Mouse (Mus musculus): Measurements from ENCODE around the gene 1700086D15Rik.

Gene 1700086D15Rik

GRCm38 (mm10) chr11:65159791-65160190 is at the start of gene 1700086D15Rik:
1700086D15Rik (minus strand) TSS chr11:65159891.
- no peak for DNase-seq (ENCODE audit: low spot score in 2 of 2)

GRCm38 (mm10) chr11:65209441-65209840 is 49.8 kb upstream of the 1700086D15Rik start:
- no peak for DNase-seq (ENCODE audit: low spot score in 2 of 2)

GRCm38 (mm10) chr11:65205306-65205705 is 45.6 kb upstream of the 1700086D15Rik start:
- no peak for DNase-seq (ENCODE audit: low spot score in 2 of 2)

DNA sequence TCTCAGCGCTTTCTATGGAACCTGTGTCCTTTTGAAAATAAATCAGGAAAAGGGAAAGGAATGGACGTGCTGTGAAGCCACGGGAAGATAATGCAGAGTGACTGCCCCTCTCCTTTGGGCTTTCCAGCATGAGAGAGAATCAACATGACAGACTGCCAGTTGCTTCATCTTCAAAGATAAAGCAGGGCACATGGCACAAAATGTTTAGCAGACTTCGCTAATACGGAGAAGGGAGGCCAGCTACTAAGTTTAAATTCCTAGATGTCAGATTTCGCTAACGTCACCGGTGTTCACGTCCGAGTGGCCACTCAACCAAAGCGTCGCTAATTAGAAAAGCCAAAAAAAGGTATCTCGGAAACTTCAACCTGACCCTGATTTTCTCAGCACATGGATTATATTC is 45.0 kb upstream of the 1700086D15Rik start:
- no peak for DNase-seq (ENCODE audit: low spot score in 2 of 2)

- DNase-seq (ENCODE audit: low spot score in 2 of 2) = no peak
Measured at GRCm38 (mm10) chr11:65203020-65203419, 43.3 kb upstream of the 1700086D15Rik start.

DNA sequence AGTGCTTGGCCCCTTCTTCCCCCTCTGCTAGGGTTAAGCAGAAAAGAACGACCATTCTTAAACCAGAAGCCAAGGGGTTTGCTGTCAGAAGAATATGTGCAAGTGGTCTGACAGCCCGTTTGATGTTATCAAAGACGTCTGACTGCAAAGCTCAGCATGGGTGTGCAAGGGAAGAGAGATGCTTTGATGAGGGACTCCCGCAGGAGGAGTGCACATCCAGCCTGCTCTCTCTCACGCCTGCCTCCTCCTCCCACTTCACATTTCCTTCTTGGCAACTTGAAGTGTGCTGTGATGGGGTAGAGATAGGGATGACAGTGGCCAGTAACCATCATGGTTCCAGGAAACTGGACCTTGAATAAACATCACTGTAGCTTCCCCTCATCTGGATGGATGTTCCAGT is 42.5 kb upstream of the 1700086D15Rik start:
- DNase-seq (ENCODE audit: low spot score in 2 of 2) = no peak

DNA sequence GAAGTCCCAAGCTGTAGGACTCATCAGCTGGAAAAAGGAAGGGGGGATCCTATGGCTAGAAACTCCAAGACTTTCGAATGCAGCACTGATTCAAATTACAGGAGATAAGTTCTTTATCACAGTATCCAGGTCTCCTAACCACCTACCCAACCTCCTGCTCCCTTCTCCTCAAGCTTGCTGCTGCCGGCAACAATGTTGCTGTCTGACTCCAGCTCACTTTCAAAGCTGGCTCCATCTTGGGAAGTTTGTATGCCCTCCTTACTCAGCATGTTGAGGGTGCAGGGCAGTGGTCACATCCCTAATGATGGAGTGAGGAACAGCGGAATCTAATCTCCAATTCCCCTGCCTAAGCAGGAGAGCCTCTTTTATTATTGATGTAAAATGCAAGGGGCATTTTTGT is 38.3 kb upstream of the 1700086D15Rik start:
- no peak for DNase-seq (ENCODE audit: low spot score in 2 of 2)

GRCm38 (mm10) chr11:65197280-65197679 is 37.6 kb upstream of the 1700086D15Rik start:
- peak in 1 of 2 experiments; percentile 20 for DNase-seq (ENCODE audit: low spot score in 2 of 2)

DNA sequence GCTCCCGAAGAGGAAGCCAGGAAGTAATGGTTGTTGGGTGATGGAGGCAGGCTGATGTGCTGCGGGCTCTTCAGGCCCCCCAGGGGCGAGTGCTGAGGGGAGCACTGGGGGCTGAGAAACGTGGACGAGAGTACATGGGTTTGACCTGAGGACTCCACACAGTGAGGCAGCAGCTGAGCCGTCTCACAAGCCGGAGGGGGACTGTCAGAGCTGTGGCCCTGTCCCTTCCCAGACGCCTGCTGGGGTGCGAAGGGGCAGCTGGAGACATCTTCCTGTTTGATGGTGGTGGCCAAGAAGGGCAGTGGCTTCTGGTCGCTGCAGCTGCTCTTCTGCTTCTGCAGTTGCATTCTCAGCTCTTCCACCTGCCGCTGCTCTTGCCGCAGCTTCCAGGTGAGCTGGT is 27.3 kb upstream of the 1700086D15Rik start:
- DNase-seq (ENCODE audit: low spot score in 2 of 2) = no peak

GRCm38 (mm10) chr11:65185114-65185513 is 25.4 kb upstream of the 1700086D15Rik start:
- no peak for DNase-seq (ENCODE audit: low spot score in 2 of 2)

DNA sequence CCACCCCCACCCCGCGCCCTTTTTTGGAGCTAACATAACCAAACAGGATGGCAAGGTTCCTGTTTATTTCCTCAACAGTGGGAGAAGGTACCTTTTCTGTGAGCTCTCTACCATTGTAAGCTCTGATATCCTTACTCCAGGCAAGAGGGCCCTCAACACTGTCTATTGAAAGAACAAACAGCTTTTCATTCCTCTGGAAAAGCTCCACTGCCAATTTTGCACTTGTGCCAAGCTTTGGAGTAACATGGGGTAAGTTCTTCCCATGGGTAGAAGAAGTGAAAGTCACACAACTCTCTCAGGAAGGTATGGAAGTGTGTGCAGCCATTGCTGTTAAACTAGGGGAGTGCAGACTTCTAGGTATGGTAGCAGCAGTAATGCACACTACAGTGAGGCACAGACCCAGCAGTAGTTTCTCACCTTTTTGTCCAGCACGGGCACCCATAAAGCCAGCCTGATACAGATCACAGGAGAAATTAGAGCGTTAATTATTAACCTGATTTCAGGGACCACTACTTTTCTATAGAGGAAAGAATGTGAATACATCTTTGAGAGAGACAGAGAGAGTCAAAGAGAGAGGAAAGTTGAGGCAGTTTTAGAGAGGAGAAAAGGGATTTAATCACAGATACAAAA is 10.5 kb upstream of the 1700086D15Rik start:
- DNase-seq (ENCODE audit: low spot score in 2 of 2) = no peak

GRCm38 (mm10) chr11:65162767-65163120 is 3.1 kb upstream of the 1700086D15Rik start, which contains the start of gene Arhgap44:
Arhgap44 (minus strand) TSS chr11:65162961.
- DNase-seq (ENCODE audit: low spot score in 2 of 2) = no peak

DNA sequence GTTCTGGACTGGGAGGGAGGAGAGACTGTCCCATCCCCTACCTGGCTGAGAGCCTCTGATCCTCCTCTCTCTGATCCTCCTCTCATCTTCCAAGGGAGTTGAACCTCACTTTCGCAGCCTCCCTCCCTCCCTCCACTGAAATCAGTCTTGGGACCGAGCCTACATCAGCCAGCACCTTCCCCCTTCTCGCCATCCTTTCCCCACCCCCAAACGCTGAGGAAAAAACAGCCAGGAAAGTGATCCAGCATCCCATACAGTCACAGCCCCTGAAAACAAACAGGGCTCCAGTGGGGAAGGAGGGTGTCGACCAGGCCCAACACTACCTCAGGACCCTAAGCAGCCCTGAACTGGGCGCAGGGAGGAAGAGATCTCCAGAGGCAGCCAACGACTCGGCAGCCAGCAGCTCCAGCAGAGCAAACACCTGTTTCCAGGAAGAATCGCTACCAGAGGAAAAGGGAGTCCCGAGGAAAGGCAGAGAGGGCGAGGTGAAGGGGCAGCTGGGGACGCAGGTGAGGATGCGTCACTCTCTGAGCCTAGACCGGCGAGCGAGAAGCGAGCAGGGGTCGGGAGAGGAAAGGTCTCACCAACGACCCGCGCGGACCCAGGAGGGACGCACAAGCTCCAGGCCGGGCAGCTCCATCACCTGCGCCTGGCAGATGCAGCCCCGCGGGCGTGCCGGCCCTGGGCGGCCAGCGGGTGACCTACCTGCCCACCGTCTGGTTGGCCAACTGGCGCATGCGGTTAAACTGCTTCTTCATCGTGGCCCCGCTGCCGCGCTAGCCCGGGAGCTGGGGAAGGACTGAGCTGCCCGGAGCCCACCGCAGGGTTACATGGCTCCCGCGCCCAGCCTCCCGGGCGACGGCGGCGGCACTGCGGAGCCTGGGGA is 2.4 kb upstream of the 1700086D15Rik start:
- DNase-seq (ENCODE audit: low spot score in 2 of 2) = no peak

- DNase-seq (ENCODE audit: low spot score in 2 of 2) = no peak
Measured at GRCm38 (mm10) chr11:65160991-65161880, 1.5 kb upstream of the 1700086D15Rik start.

DNA sequence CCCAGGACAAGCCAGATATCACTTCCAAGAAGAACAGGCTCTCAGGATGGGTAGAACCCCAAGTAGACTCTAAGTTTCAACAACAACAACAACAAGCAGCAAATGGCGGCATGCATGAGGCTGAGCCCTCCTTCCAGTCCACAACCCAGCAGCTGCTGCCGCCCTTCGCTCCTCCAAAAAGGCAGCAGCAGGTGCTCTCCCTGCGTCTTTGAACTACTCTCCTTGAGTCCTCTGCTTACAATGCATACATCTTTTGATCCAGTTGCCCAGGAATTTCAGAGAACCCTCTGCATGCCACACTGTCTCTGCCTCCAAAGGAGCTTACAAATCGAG is 1.1 kb downstream of the 1700086D15Rik start:
- no peak for DNase-seq (ENCODE audit: low spot score in 2 of 2)

DNA sequence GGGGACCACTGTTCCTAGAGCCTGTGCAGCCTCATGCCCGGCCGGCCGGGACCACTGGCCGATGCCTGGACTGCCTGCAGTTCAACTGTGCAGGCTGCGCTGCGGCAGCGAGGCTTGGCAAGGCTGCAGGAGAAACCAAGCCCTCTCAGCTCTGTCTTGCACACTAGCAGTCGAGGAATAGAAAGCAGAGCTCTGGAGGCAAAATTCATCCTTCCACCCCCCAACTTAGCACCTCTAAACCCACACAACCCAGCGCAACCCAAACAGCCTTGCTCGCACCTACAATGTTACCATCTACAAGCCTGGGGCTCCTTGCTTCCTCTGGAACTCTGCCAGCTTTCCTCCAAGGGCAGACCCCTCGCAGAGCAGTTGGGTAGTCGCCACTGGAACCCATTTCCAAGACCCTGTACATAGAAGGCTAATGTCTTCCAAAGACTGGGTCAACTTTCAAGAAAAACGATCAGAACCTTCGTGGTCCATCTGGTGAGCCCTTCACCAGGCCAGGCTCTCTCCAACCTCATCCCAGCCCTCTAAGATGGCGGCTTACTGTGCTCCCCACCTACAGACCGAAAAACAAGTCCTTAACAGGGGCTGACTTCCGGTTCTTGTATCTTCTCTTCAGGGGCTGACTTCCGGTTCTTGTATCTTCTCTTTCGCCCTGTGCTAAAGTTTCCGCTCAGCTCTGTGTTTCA is 1.6 kb downstream of the 1700086D15Rik start:
- DNase-seq (ENCODE audit: low spot score in 2 of 2) = no peak

DNA sequence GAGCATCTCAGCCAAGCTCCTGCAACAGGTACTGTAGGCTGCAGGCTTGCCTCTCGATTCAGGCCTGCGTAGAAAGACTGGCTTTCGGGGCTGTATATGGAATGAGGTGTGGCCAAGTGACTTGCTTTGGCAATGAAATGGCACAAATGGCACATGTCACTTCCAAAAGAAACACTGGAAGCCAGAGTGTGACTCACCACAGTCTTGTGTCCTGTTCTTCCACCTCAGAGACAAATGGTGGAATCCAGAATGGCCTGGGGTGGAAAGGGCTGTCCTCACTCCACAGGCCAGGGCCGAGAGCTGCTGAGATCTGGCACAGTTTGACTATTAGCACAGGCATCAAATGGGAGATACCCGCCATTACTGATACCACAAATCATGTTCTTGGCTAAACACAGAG is 6.7 kb downstream of the 1700086D15Rik start:
- no peak for DNase-seq (ENCODE audit: low spot score in 2 of 2)

DNA sequence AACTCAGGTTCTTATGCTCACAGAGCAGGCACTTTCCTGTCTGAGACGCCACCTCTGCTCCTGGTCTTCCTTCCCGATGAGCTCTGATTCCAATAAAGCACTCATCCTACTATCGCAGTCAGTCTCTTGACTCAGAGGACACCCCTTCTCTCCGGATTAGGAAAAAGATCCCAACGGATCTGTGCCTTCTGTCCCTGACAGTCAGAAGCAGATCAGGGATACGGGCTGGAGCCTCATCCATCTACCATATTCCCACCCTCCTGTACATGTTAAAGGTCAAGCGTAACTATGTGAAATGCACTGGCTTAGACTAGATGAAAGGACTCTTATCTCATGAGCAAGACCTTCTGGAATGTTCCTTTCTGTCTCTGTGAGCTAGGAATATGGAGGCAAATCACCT is 11.2 kb downstream of the 1700086D15Rik start:
- DNase-seq (ENCODE audit: low spot score in 2 of 2) = no peak

- no peak for DNase-seq (ENCODE audit: low spot score in 2 of 2)
Measured at GRCm38 (mm10) chr11:65142838-65143417, 16.8 kb downstream of the 1700086D15Rik start.

DNA sequence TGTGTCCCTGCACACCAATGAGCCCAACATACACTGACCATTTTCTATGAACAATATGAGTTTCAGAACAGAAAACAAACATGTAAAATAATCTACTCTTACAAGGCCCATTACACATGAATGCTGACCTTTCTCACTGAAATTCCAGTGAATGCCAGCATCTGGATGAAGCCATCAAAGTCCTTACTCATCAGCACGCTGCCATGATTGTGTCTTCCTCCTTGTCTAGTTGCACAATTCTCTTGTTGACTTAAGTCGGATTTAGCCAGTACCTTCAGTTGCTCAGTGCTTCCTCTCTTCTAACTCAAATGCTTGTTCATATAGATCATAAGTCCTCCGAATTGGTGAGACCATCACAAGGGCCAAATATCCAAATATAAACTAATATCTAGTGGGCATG is 20.7 kb downstream of the 1700086D15Rik start:
- DNase-seq (ENCODE audit: low spot score in 2 of 2) = no peak

DNA sequence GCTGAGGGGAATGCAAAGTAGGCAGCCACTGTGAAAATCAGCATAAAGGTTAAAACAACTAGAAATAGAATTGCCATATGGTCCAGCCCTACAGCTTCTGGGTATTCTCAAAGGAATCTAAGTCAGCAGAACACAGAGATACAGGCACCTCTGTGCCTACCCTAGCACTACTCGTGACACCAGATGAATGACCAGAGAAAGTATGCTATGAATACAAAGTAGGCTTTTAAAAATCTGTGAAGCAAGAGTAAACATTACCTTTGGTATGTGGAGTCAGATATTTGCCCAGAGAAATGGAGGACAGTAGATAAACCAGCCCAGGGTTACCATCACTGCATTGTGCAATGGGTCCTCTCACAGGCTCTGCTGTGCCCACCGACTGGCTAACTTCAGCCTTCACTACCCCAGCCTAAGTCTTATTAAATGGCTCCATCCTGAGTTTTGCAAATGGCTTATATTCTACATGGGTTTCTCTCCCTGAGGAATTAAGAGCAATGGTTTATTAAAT is 22.5 kb downstream of the 1700086D15Rik start:
- DNase-seq (ENCODE audit: low spot score in 2 of 2) = no peak
